Mouse (Mus musculus): ENCODE results near the gene Cers1. TPM values are rescaled to one million over a fixed set of nuclear protein-coding genes. Genes with fewer than 3 reads are reported as not detected.

The Cers1 gene
- polyA plus RNA-seq, 1 experiment from 2014 or later = 31.9 TPM

DNA sequence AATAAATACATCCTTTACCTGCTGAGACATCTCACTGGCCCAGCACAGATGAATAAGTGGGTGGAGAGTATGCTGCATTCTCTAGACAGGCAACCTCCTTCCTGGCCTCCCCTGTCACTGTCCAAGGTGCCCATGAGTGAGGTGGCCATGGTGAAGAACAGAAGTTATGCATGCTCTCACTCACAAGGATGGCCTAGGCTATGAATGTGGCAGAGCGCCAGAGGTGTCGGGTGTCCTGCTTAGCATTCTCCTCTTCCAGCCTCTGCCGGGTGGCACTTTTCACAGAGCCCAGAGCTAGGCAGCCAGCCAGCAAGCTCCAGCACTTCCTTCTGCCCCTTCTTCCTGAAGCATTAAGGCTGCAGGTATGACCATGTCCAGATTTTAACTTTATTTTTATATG is 43.8 kb downstream of the Cers1 start:
- Histone ChIP-seq H3K27me3 (no peaks in the 10 kb centered on the region), H3K9ac (replicated peaks) (no peak overlapping the region), H3K4me1 (no peaks in the 10 kb centered on the region), H3K4me2 (replicated peaks) (no peak overlapping the region), H3K36me3 (no peaks in the 10 kb centered on the region), H3K9me3 (no peaks in the 10 kb centered on the region), H3K27ac (replicated peaks) (no peak overlapping the region), H3K4me3 (no peak overlapping the region)
- ATAC-seq (replicated peaks) = no peak
- WGBS = 26% methylated on average over 3 of the region's 3 CpGs

DNA sequence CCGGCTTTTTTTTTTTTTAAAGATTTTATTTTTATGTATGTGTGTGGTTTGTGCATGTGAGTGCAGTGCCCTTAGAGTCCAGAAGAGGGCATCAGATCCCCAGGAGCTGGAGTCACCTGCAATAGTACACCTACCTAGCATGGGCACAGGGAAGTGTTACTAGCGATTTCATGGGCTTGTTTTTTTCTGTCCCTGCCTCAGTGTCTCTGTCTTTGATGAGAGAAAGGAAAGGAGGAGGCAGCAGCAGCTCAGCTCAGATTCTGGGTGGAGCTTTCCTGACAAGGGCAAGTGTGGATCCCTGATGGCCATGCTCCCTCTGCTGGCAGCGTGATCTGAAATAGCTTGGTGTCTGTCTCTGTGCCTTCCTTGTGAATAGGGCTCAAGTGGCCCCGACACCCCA is 45.2 kb downstream of the Cers1 start:
- H3K4me1 ChIP-seq = no peaks in the 10 kb centered on the region
- 51% methylated on average over 4 of the region's 4 CpGs for WGBS
- H3K4me3 ChIP-seq = no peak overlapping the region
- no peaks in the 10 kb centered on the region for H3K9me3 ChIP-seq
- no peaks in the 10 kb centered on the region for H3K36me3 ChIP-seq
- H3K27ac ChIP-seq (replicated peaks) = no peak overlapping the region
- no peaks in the 10 kb centered on the region for H3K27me3 ChIP-seq
- H3K9ac ChIP-seq (replicated peaks) = no peak overlapping the region
- no peak overlapping the region for H3K4me2 ChIP-seq (replicated peaks)
- no peak for ATAC-seq (replicated peaks)

GRCm38 (mm10) chr8:70361484-70362032 is 46.0 kb downstream of the Cers1 start:
- ATAC-seq (replicated peaks) = no peak
- Histone ChIP-seq H3K4me3 (no peak overlapping the region), H3K9ac (replicated peaks) (no peak overlapping the region), H3K27ac (replicated peaks) (no peak overlapping the region), H3K9me3 (no peaks in the 10 kb centered on the region), H3K27me3 (no peaks in the 10 kb centered on the region), H3K36me3 (no peaks in the 10 kb centered on the region), H3K4me1 (no peaks in the 10 kb centered on the region), H3K4me2 (replicated peaks) (no peak overlapping the region)
- WGBS = 82% methylated on average over 10 of the region's 10 CpGs

DNA sequence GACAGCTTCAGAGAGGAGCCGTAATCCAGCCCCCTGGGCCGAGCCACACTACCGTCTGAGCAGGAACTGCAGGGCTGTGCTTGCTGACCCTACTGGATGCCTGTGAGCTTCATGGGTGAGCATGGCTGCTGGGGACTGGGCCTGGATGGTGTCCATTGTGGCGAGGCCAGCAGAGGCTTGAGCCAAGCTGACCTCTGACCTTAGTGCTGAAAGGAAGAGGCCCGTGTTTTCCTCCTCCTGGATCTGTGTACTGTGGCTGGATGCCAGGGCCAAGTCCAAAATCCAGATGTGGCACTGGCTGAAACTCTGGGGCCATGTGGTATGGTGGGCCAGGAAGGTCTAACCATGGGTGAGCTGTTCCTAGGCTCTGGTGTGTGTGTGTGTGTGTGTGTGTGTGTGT is 48.5 kb downstream of the Cers1 start:
- no peak overlapping the region for H3K27ac ChIP-seq (replicated peaks)
- H3K9me3 ChIP-seq = no peaks in the 10 kb centered on the region
- no peak overlapping the region for H3K4me2 ChIP-seq (replicated peaks)
- H3K4me3 ChIP-seq = no peak overlapping the region
- H3K4me1 ChIP-seq = no peaks in the 10 kb centered on the region
- H3K36me3 ChIP-seq = no peaks in the 10 kb centered on the region
- no peaks in the 10 kb centered on the region for H3K27me3 ChIP-seq
- no peak for ATAC-seq (replicated peaks)
- 21% methylated on average over 5 of the region's 5 CpGs for WGBS
- no peak overlapping the region for H3K9ac ChIP-seq (replicated peaks)

- H3K4me2 ChIP-seq (replicated peaks) = no peak overlapping the region
- no peaks in the 10 kb centered on the region for H3K9me3 ChIP-seq
- no peak overlapping the region for H3K4me3 ChIP-seq
- H3K27me3 ChIP-seq = peaks cover 2% of the 10 kb centered on the region
- no peak for ATAC-seq (replicated peaks)
- H3K27ac ChIP-seq (replicated peaks) = no peak overlapping the region
- H3K36me3 ChIP-seq = no peaks in the 10 kb centered on the region
- WGBS = 69% methylated on average over 5 of the region's 5 CpGs
- H3K4me1 ChIP-seq = no peaks in the 10 kb centered on the region
- no peak overlapping the region for H3K9ac ChIP-seq (replicated peaks)
Observed at GRCm38 (mm10) chr8:70366588-70366987, 51.0 kb downstream of the Cers1 start.

GRCm38 (mm10) chr8:70370476-70370875 is 54.9 kb downstream of the Cers1 start:
- 80% methylated on average over 7 of the region's 7 CpGs for WGBS
- no peak for ATAC-seq (replicated peaks)
- H3K27me3 ChIP-seq = peaks cover 41% of the 10 kb centered on the region

GRCm38 (mm10) chr8:70371951-70372350 is 56.4 kb downstream of the Cers1 start:
- Histone ChIP-seq H3K27me3 (peaks cover 56% of the 10 kb centered on the region), H3K4me2 (replicated peaks) (no peak overlapping the region), H3K36me3 (no peaks in the 10 kb centered on the region), H3K4me3 (no peak overlapping the region), H3K27ac (replicated peaks) (no peak overlapping the region), H3K9ac (replicated peaks) (no peak overlapping the region), H3K9me3 (no peaks in the 10 kb centered on the region), H3K4me1 (peaks cover 24% of the 10 kb centered on the region)
- WGBS = 27% methylated on average over 6 of the region's 6 CpGs
- no peak for ATAC-seq (replicated peaks)

More at GRCm38 (mm10) chr8:70370476-70370875, 54.9 kb downstream of the Cers1 start:
- H3K9ac ChIP-seq (replicated peaks) = no peak overlapping the region
- peaks cover 19% of the 10 kb centered on the region for H3K4me1 ChIP-seq
- H3K9me3 ChIP-seq = no peaks in the 10 kb centered on the region
- H3K36me3 ChIP-seq = no peaks in the 10 kb centered on the region
- H3K4me2 ChIP-seq (replicated peaks) = no peak overlapping the region
- H3K27ac ChIP-seq (replicated peaks) = no peak overlapping the region
- no peak overlapping the region for H3K4me3 ChIP-seq

DNA sequence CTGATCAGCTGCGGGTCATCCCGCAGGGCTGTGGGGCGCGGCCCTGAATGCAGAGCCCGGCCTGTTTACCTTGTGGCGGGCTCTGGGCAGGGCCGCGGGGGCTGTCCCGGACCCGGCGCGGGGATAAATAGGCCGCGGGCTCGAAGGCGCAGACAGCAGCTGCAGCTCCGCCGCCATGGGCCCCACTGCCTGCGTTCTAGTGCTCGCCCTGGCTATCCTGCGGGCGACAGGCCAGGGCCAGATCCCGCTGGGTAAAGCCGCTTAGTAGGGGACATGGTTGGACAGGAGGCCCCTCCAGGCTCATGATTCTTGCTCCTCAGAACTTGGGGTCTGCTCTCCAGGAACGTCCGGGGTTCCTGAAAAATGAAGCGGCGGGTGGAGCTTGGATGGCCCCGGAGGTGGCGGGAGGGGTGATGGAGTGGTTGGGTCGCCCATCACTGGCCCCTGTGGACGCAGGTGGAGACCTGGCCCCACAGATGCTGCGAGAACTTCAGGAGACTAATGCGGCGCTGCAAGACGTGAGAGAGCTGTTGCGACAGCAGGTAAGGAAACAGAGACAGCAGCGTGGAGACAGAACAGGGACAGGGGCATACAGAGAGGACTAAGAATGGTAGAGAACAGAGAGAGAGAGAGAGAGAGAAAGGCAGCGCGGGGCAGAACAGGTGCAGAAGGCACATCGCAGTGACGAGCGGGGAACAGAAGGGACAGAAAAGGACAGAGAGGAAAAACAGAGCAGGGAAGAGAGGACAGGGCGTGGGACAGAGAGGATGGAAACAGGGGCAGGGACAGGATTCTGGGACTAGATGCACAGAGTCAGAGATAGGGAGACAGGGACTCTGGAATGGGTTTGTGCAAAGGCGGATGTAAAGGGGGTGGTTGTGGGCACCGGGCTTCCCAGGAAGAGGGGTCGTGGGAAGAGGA is 58.1 kb downstream of the Cers1 start, which contains the start of gene Comp:
Comp (plus strand) TSS at position 162 of the 921 bp plus-strand sequence.
- Histone ChIP-seq H3K27ac (replicated peaks) (no peak within 1 kb of the TSS), H3K27me3 (peaks cover 73% of the 10 kb centered on the region), H3K4me3 (peak within 1 kb of the TSS; percentile 30), H3K4me2 (replicated peaks) (peak within 1 kb of the TSS; percentile 41), H3K36me3 (no peaks in the 10 kb centered on the region), H3K9me3 (no peaks in the 10 kb centered on the region), H3K9ac (replicated peaks) (no peak within 1 kb of the TSS), H3K4me1 (peaks cover 24% of the 10 kb centered on the region)
- 3% methylated on average over 47 of the region's 47 CpGs for WGBS
- peak; percentile 3; the same call in 1 of the 2 replicates for ATAC-seq (replicated peaks)

- Histone ChIP-seq H3K9ac (replicated peaks) (no peak overlapping the region), H3K4me1 (peaks cover 24% of the 10 kb centered on the region), H3K4me2 (replicated peaks) (peak overlapping the region; percentile 41), H3K4me3 (peak overlapping the region; percentile 30), H3K27me3 (peaks cover 79% of the 10 kb centered on the region), H3K27ac (replicated peaks) (no peak overlapping the region), H3K9me3 (no peaks in the 10 kb centered on the region), H3K36me3 (no peaks in the 10 kb centered on the region)
- ATAC-seq (replicated peaks) = peak; percentile 53
- under 1% methylated on average over 53 of the region's 53 CpGs for WGBS
Observed at GRCm38 (mm10) chr8:70374318-70374927, 58.8 kb downstream of the Cers1 start.

DNA sequence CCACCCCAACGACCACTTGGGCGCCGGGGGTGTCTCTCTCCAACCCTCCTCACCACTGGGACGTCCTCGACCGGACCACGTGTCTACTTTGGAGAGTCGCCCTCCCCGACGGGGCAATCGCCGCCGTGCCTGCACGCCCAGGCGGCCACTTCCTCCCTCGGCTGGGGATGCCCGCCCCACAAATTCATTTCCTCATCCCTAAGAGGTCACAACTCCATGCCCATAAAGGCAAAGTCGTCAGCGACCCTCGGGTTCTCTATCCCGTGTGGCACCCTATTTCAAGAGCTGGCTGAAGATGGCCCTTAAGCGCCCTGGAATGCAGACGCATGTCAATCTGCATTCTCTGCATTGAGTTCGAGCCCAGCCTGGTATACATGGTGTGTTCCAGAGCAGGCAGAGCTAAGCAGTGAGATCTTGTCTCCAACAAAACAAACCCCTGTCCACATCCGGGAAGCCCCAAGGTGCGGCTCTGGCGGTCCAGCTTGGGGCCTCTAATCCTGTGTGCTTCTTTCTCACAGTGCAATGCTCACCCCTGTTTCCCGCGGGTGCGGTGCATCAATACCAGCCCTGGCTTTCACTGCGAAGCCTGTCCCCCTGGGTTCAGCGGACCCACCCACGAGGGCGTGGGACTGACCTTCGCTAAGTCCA is 59.8 kb downstream of the Cers1 start:
- Histone ChIP-seq H3K4me2 (replicated peaks) (no peak overlapping the region), H3K4me3 (0 out of 2 replicates have a peak overlapping the region, but pooled peaks have one; percentile 30)
- no peak for ATAC-seq (replicated peaks)

DNA sequence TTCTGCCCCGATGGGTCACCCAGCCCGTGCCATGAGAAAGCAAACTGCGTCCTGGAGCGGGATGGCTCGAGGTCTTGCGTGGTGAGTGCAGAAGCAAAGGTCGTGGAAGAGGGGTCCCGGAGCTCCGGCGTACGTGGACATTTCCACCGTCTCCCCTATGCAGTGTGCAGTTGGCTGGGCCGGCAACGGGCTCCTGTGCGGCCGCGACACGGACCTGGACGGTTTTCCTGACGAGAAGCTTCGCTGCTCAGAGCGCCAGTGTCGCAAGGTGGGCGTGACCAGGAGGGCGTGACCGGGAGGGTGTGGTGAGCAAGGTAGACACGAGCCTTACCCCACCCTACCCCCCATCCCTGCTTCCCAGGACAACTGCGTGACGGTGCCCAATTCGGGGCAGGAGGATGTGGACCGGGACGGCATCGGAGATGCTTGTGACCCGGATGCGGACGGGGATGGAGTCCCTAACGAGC is 60.7 kb downstream of the Cers1 start:
- H3K9ac ChIP-seq (replicated peaks) = no peak overlapping the region
- no peaks in the 10 kb centered on the region for H3K9me3 ChIP-seq
- H3K4me3 ChIP-seq = no peak overlapping the region
- H3K27ac ChIP-seq (replicated peaks) = no peak overlapping the region
- H3K27me3 ChIP-seq = peaks cover 79% of the 10 kb centered on the region
- peaks cover 24% of the 10 kb centered on the region for H3K4me1 ChIP-seq
- ATAC-seq (replicated peaks) = no peak
- no peak overlapping the region for H3K4me2 ChIP-seq (replicated peaks)
- WGBS = 6% methylated on average over 37 of the region's 37 CpGs
- no peaks in the 10 kb centered on the region for H3K36me3 ChIP-seq

More for the DNA sequence above, 59.8 kb downstream of the Cers1 start:
- Histone ChIP-seq H3K27ac (replicated peaks) (no peak overlapping the region), H3K9me3 (no peaks in the 10 kb centered on the region), H3K36me3 (no peaks in the 10 kb centered on the region), H3K27me3 (peaks cover 79% of the 10 kb centered on the region), H3K4me1 (peaks cover 24% of the 10 kb centered on the region), H3K9ac (replicated peaks) (no peak overlapping the region)
- 6% methylated on average over 35 of the region's 35 CpGs for WGBS

DNA sequence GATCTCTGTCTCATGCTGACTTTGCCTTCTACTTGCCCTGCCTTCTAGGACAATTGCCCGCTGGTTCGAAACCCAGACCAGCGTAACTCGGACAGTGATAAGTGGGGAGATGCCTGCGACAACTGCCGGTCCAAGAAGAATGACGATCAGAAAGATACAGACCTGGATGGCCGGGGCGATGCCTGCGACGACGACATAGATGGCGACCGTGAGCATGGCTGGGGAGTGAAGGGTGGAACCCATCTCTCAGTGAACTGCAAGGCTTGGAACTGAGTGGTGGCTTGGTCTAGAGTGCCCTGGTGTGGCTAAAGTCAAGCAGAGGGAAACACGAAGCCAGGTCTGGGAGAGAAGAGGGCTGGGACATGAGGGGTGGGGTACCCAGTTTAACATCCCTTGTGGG is 61.5 kb downstream of the Cers1 start:
- Histone ChIP-seq H3K27ac (replicated peaks) (no peak overlapping the region), H3K9ac (replicated peaks) (no peak overlapping the region), H3K9me3 (no peaks in the 10 kb centered on the region), H3K27me3 (peaks cover 72% of the 10 kb centered on the region), H3K4me3 (no peak overlapping the region), H3K36me3 (no peaks in the 10 kb centered on the region), H3K4me1 (peaks cover 24% of the 10 kb centered on the region), H3K4me2 (replicated peaks) (no peak overlapping the region)
- 11% methylated on average over 15 of the region's 15 CpGs for WGBS
- ATAC-seq (replicated peaks) = no peak
